Mouse (Mus musculus) hindbrain, postnatal 0 days (tissue): ENCODE data around the gene Myo16. TPM values are rescaled to one million over a fixed set of nuclear protein-coding genes. Genes with fewer than 3 reads are reported as not detected.

Experiments
- ATAC-seq: fragments of 200-750 bp; cut with Nextera tagmentation; 2 replicates; pipeline ENCODE4 v1.8.0; 2017; ENCODE audit warnings: mild to moderate bottlenecking, moderate TSS enrichment, moderate library complexity
- DNase-seq: peaks from one replicate; pipeline ENCODE4 v3.0.0-alpha.2; 2015; ENCODE audit warnings: low spot score
- H3K27ac ChIP-seq: fragments of 300-500 bp; sonication (generic); 2 replicates; pipeline ENCODE4 v1.5.1; 2014; ENCODE audit warnings: mild to moderate bottlenecking
- H3K27me3 ChIP-seq: fragments of 300-500 bp; sonication (generic); 2 replicates; pipeline ENCODE4 v1.6.1; 2014; ENCODE audit warnings: low read length, mixed read lengths; ENCODE audit not compliant: insufficient read depth
- H3K36me3 ChIP-seq: fragments of 300-500 bp; sonication (generic); 2 replicates; pipeline ENCODE4 v1.6.1; 2014; ENCODE audit warnings: low read length, mixed read lengths; ENCODE audit not compliant: insufficient read depth
- H3K4me1 ChIP-seq: fragments of 300-500 bp; sonication (generic); 2 replicates; pipeline ENCODE4 v1.6.1; 2014; ENCODE audit warnings: antibody characterized with exemption, low read length, mixed read lengths; ENCODE audit not compliant: insufficient read depth
- H3K4me2 ChIP-seq: fragments of 300-500 bp; sonication (generic); 2 replicates; pipeline ENCODE4 v1.6.1; 2014; ENCODE audit warnings: low read depth, mild to moderate bottlenecking, low read length, moderate library complexity, mixed read lengths
- H3K4me3 ChIP-seq: fragments of 300-500 bp; sonication (generic); 2 replicates; pipeline ENCODE4 v1.5.1; 2014; ENCODE audit warnings: low read length
- H3K9ac ChIP-seq: fragments of 300-500 bp; sonication (generic); replicated peaks from 2 replicates; pipeline ENCODE4 v1.6.1; 2014; ENCODE audit warnings: mild to moderate bottlenecking, low read length, moderate library complexity, mixed read lengths
- H3K9me3 ChIP-seq: fragments of 300-500 bp; sonication (generic); 2 replicates; pipeline ENCODE4 v1.6.1; 2016; ENCODE audit warnings: low read length, mixed read lengths
- CTCF ChIP-seq: IDR thresholded peaks from 2 replicates; pipeline ENCODE4 v1.5.1; 2016; ENCODE audit warnings: antibody characterized with exemption, control low read depth, low read depth
- WGBS: fragments of 180-500 bp; shearing (Covaris S2); extraction: QIAGEN DNeasy Blood & Tissue Kit; methylation state at CpG from one replicate; pipeline ENCODE4 v1.1.7; 2014; 5-methylcytosine and 5-hydroxymethylcytosine counted together
- polyA plus RNA-seq: library from polyadenylated mRNA; unstranded; fragments of >200 nt; fragmentation: Nextera tagmentation; extraction: Ambion mirVana; gene quantifications from 2 replicates; pipeline ENCODE4 v1.2.1, GENCODE M21; 2015
- total RNA-seq: library from RNA; depleted of rRNA; stranded (reverse); fragments of >200 nt; gene quantifications from 2 replicates; pipeline ENCODE4 v1.2.3, GENCODE M21; 2014

Myo16 gene
- total and polyA plus RNA-seq, 2 experiments from 2014 or later = 8.7 to 71.2 TPM

DNA sequence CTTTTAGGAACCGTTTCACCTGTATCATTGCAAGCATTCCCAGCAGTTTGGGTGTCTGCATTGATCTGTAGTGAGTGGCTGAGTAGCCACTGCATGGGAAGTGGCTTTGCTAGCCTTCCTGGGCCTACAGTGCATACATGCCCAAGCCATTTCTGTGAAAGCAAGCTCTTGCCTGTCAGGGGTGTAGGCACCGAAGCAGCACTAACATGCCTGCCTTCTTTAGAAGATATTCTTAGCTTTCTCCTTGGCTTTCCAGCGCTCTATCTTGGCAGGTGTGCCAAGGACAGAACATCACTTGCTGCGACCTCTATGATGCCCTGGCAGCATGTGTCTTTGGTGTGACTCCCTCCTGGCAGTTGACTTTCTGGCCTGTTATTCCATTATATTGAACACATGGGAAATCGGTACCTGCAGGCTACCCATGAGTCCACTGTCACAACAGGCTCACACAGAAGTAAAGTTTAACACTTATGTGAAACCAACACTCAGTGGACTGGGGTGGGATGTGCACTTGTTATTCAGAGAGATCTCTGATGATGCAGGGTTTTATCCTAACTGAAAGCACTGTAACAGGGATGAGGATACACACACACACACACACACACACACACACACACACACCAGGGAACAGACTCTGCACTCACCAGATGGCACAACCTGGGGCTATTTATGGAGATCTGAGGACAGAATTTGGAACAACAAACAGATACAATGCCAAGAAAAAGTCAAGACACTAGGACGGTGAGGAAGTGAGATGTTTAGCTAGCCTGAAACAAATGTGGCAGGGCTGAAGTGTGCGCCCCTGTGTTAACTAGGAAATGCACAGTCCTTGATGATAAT lies 21.4 kb downstream of the Myo16 start:
- peak; percentile 50 for DNase-seq
- ATAC-seq = peak; percentile 58
- H3K9me3 ChIP-seq = no peaks in the 10 kb centered on the region
- TF ChIP-seq CTCF = no peak
- H3K4me2 ChIP-seq = no peak overlapping the region
- H3K27ac ChIP-seq = peak overlapping the region; percentile 58
- no peaks in the 10 kb centered on the region for H3K27me3 ChIP-seq
- no peak overlapping the region for H3K9ac ChIP-seq
- no peak overlapping the region for H3K4me3 ChIP-seq
- H3K4me1 ChIP-seq = peaks cover 8% of the 10 kb centered on the region
- no peaks in the 10 kb centered on the region for H3K36me3 ChIP-seq
- 65% methylated on average over 7 of the region's 7 CpGs for WGBS

- no peak for TF ChIP-seq CTCF
- H3K4me2 ChIP-seq = no peak overlapping the region
- H3K27me3 ChIP-seq = no peaks in the 10 kb centered on the region
- ATAC-seq (no peak), DNase-seq (no peak)
- peaks cover 8% of the 10 kb centered on the region for H3K4me1 ChIP-seq
- H3K9me3 ChIP-seq = no peaks in the 10 kb centered on the region
- H3K36me3 ChIP-seq = no peaks in the 10 kb centered on the region
- no peak overlapping the region for H3K27ac ChIP-seq
- 85% methylated on average over 4 of the region's 4 CpGs for WGBS
- H3K4me3 ChIP-seq = no peak overlapping the region
- H3K9ac ChIP-seq = no peak overlapping the region
Observed at GRCm38 (mm10) chr8:10175976-10176375, 22.3 kb downstream of the Myo16 start.

- WGBS = 68% methylated on average over 4 of the region's 4 CpGs
Observed at GRCm38 (mm10) chr8:10177131-10177530, 23.4 kb downstream of the Myo16 start.

GRCm38 (mm10) chr8:10178986-10179385 lies 25.3 kb downstream of the Myo16 start:
- peaks cover 8% of the 10 kb centered on the region for H3K4me1 ChIP-seq
- H3K4me2 ChIP-seq = no peak overlapping the region
- H3K36me3 ChIP-seq = no peaks in the 10 kb centered on the region
- no peak for ATAC-seq
- H3K27me3 ChIP-seq = no peaks in the 10 kb centered on the region
- no peak overlapping the region for H3K4me3 ChIP-seq
- no peak for DNase-seq
- H3K27ac ChIP-seq = no peak overlapping the region
- no peak for TF ChIP-seq CTCF
- H3K9me3 ChIP-seq = no peaks in the 10 kb centered on the region
- no peak overlapping the region for H3K9ac ChIP-seq

More at GRCm38 (mm10) chr8:10177131-10177530, 23.4 kb downstream of the Myo16 start:
- no peak for ATAC-seq
- Histone ChIP-seq H3K4me1 (peaks cover 8% of the 10 kb centered on the region), H3K27ac (no peak overlapping the region), H3K9me3 (no peaks in the 10 kb centered on the region), H3K27me3 (no peaks in the 10 kb centered on the region), H3K4me2 (no peak overlapping the region), H3K9ac (no peak overlapping the region), H3K36me3 (no peaks in the 10 kb centered on the region), H3K4me3 (no peak overlapping the region)
- DNase-seq = no peak
- TF ChIP-seq CTCF = no peak

DNA sequence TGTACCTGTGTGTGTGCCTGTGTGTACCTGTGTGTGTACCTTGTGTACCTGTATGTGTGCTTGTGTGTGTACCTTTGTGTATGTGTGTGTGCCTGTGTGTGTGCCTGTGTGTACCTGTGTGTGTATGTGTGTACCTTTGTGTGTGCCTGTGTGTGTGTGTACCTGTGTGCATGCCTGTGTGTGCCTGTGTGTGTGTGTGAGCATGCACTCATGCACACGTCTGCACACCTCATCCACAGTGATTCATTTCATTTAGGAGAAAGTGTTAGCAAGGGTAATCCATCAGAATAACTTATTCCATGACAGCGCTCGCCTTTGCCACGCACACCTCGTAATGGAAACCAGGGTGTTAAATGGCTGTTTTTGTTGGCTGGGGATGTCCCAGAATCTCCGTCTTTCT lies 36.9 kb downstream of the Myo16 start:
- 67% methylated on average over 6 of the region's 6 CpGs for WGBS
- Histone ChIP-seq H3K9me3 (no peaks in the 10 kb centered on the region), H3K9ac (no peak overlapping the region), H3K27me3 (no peaks in the 10 kb centered on the region), H3K36me3 (no peaks in the 10 kb centered on the region), H3K4me3 (no peak overlapping the region), H3K27ac (no peak overlapping the region), H3K4me2 (no peak overlapping the region), H3K4me1 (no peaks in the 10 kb centered on the region; the same call in 1 of the 2 replicates)
- TF ChIP-seq CTCF = no peak
- no peak for ATAC-seq
- no peak for DNase-seq

- Histone ChIP-seq H3K27me3 (no peaks in the 10 kb centered on the region), H3K4me1 (peaks cover 3% of the 10 kb centered on the region; the same call in 1 of the 2 replicates), H3K9ac (no peak overlapping the region), H3K4me2 (peak overlapping the region; percentile 25), H3K27ac (no peak overlapping the region), H3K4me3 (no peak overlapping the region), H3K36me3 (no peaks in the 10 kb centered on the region), H3K9me3 (no peaks in the 10 kb centered on the region)
- ATAC-seq (peak; percentile 85), DNase-seq (peak; percentile 89)
- WGBS = 20% methylated on average over 7 of the region's 7 CpGs
- no peak for TF ChIP-seq CTCF
Observed at GRCm38 (mm10) chr8:10198164-10198563, 44.5 kb downstream of the Myo16 start.

- no peak overlapping the region for H3K9ac ChIP-seq
- DNase-seq = peak; percentile 77
- no peak overlapping the region; the same call in 1 of the 2 replicates for H3K27ac ChIP-seq
- H3K4me1 ChIP-seq = peaks cover 3% of the 10 kb centered on the region; the same call in 1 of the 2 replicates
- no peak for TF ChIP-seq CTCF
- WGBS = 47% methylated on average over 5 of the region's 5 CpGs
- no peaks in the 10 kb centered on the region for H3K27me3 ChIP-seq
- H3K36me3 ChIP-seq = no peaks in the 10 kb centered on the region
- no peak overlapping the region for H3K4me3 ChIP-seq
- 0 out of 2 replicates have a peak overlapping the region, but pooled peaks have one; percentile 21 for H3K4me2 ChIP-seq
- ATAC-seq = peak; percentile 70
- H3K9me3 ChIP-seq = no peaks in the 10 kb centered on the region
Observed at GRCm38 (mm10) chr8:10199301-10199700, 45.6 kb downstream of the Myo16 start.
